Mouse (Mus musculus): ENCODE measurements around the gene Gga1. TPM values are rescaled to one million over a fixed set of nuclear protein-coding genes. Genes with fewer than 3 reads are reported as not detected.
A peak's percentile ranks its signal among the peaks of the same experiment; 100 is the strongest.

Gga1 gene
- polyA plus RNA-seq, 1 experiment from 2014 or later = 30.9 TPM

DNA sequence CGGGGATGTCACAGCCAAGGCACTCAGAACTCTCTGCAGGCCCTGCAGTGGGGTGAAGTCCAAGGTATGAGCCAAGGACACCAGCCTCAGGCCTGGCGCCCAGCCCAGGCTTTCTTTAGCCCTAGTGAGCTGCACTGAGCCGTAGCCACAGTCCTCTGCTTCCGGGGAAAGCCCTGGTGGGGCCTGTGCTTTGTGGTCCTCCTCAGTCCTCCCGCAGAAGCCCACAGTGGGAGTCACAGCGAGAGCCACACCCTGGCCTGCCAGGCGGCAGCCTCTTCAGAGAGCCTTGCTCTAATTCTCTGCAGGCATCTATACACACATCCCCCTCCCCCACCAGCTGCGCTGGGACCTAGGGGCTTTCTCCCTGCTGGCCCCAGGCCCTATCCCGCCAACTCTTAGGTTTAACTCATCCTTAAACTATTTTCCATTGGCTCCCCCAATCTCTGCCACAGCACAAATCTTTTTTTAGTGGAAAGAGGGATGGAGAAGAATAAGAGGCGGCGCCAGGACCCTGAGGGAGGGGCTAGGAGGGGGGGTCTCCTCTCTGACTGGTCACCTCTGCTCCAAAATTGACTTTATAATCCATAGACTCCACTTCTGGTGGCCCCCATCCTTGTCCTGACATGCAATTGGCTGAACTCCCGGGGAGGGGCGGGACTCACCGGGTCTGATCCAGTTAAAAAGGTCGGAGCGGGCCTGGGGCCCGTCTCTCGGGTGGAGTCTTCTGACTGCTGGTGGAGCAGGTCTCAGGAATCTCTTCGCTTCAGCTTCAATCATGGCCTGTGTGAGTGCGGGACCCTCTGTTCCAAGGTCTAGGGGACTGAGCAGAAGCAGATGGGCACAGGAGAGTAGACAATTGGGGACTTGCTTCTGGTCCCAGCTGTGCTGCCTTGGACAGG lies 49.3 kb downstream of the Gga1 start, which contains the start of gene Lgals1:
TSS of gene Lgals1 (plus strand) at position 705 of the 899 bp plus-strand sequence.
- H3K4me1 ChIP-seq (ENCODE audit: control insufficient read depth, insufficient read depth, low read length) = peaks cover 18% of the 10 kb centered on the region
- H3K36me3 ChIP-seq (ENCODE audit: control insufficient read depth, insufficient read depth, low read length) = peaks cover 5% of the 10 kb centered on the region; the same call in 1 of the 2 replicates
- H3K27ac ChIP-seq (replicated peaks; ENCODE audit: low read depth, low read length) = peak within 1 kb of the TSS; percentile 83
- peak; percentile 92 for DNase-seq (ENCODE audit: low spot score)
- peak within 1 kb of the TSS; percentile 47 for H3K9ac ChIP-seq (ENCODE audit: low read length)
- WGBS = 7% methylated on average over 20 of the region's 20 CpGs
- H3K27me3 ChIP-seq (ENCODE audit: control insufficient read depth, insufficient read depth, low read length) = no peaks in the 10 kb centered on the region
- H3K9me3 ChIP-seq (ENCODE audit: control insufficient read depth, low read length) = no peaks in the 10 kb centered on the region
- H3K4me2 ChIP-seq (ENCODE audit: low read depth, severe bottlenecking) = peak within 1 kb of the TSS; percentile 63
- H3K4me3 ChIP-seq (ENCODE audit: low read depth, low read length) = peak within 1 kb of the TSS; percentile 28
- ATAC-seq (ENCODE audit: insufficient number of reproducible peaks, low FRiP score, low TSS enrichment, low read depth) = peak; percentile 78

DNA sequence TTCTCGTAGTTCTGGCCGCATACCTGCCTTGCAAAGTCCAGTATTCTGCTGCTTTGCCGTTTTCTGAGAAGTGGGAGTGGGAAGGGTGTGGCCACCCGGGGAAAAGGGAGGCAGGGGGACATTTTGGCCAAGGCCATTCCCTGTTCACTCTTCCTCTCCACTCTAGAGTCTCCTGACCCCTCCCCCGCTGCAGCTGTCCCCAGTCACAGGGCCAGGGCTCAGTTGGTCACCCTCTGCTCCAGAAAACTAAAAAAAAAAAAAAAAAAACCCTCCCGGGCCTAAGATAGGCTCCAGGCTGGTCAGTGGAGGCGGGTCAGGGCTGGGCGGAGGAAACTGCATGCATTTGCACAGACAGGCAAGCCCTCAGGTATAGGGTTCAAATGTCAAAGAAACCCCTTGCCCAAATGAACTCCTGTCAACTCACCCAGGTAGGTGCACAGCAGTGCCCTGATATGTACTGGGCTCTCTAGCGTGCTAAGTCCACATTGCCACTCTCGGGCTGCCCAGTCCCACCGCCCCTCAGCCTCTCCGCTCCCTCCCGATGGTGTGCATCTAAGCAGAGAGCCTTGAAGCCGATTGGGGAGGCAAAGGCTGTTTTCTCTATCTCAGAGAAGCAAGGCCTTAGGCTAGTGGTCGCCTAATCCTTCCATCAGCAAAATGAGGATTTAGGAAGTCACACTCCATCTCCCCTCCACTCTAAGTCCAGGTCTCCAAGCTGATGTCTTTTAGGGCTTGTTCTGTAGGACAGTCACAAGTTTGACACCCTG lies 50.2 kb downstream of the Gga1 start:
- H3K27ac ChIP-seq (replicated peaks; ENCODE audit: low read depth, low read length) = peak overlapping the region; percentile 61
- H3K36me3 ChIP-seq (ENCODE audit: control insufficient read depth, insufficient read depth, low read length) = peaks cover 5% of the 10 kb centered on the region; the same call in 1 of the 2 replicates
- ATAC-seq (ENCODE audit: insufficient number of reproducible peaks, low FRiP score, low TSS enrichment, low read depth) = no peak
- no peaks in the 10 kb centered on the region for H3K9me3 ChIP-seq (ENCODE audit: control insufficient read depth, low read length)
- peak overlapping the region; percentile 28 for H3K4me3 ChIP-seq (ENCODE audit: low read depth, low read length)
- no peaks in the 10 kb centered on the region for H3K27me3 ChIP-seq (ENCODE audit: control insufficient read depth, insufficient read depth, low read length)
- peak overlapping the region; percentile 47 for H3K9ac ChIP-seq (ENCODE audit: low read length)
- H3K4me2 ChIP-seq (ENCODE audit: low read depth, severe bottlenecking) = peak overlapping the region; percentile 63
- H3K4me1 ChIP-seq (ENCODE audit: control insufficient read depth, insufficient read depth, low read length) = peaks cover 18% of the 10 kb centered on the region
- peak; percentile 55 for DNase-seq (ENCODE audit: low spot score)
- WGBS = 15% methylated on average over 15 of the region's 15 CpGs

DNA sequence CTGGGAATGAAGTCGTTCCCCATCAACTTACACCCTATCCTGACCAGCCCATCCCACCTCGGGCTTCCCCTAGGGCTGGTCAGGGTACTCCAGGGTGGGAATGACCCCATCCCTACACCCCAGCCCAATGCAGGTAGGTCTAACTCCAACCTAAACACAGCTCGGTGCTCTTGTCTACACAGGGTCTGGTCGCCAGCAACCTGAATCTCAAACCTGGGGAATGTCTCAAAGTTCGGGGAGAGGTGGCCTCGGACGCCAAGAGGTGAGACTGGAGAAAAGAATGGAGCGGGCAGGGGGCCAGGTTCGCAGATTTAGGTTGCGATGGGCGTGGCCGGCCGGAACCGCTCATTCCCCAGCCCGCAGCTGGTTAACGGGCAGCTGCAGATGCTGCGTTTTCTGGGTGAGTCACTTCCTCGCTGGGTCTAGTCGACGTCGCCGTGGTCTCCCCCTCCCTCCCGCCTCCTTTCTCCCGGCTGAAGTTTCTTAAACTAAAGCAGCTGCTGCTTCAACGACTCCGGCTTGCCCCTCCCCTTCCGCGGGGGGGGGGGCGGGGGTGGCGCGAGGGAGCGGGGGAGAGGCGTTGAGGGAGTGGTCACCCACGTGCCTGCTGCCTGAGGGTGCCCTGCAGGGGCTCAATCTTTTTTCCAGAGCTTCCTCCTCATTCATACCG lies 50.9 kb downstream of the Gga1 start:
- DNase-seq (ENCODE audit: low spot score) (peak; percentile 95), ATAC-seq (ENCODE audit: insufficient number of reproducible peaks, low FRiP score, low TSS enrichment, low read depth) (peak; percentile 63; the same call in 1 of the 2 replicates)
- Histone ChIP-seq H3K9ac (ENCODE audit: low read length) (peak overlapping the region; percentile 47; the same call in 1 of the 2 replicates), H3K4me1 (ENCODE audit: control insufficient read depth, insufficient read depth, low read length) (peaks cover 18% of the 10 kb centered on the region), H3K27me3 (ENCODE audit: control insufficient read depth, insufficient read depth, low read length) (no peaks in the 10 kb centered on the region), H3K4me3 (ENCODE audit: low read depth, low read length) (peak overlapping the region; percentile 28), H3K9me3 (ENCODE audit: control insufficient read depth, low read length) (no peaks in the 10 kb centered on the region), H3K27ac (replicated peaks; ENCODE audit: low read depth, low read length) (peak overlapping the region; percentile 61), H3K36me3 (ENCODE audit: control insufficient read depth, insufficient read depth, low read length) (peaks cover 5% of the 10 kb centered on the region; the same call in 1 of the 2 replicates), H3K4me2 (ENCODE audit: low read depth, severe bottlenecking) (peak overlapping the region; percentile 63)
- WGBS = under 1% methylated on average over 31 of the region's 35 CpGs

DNA sequence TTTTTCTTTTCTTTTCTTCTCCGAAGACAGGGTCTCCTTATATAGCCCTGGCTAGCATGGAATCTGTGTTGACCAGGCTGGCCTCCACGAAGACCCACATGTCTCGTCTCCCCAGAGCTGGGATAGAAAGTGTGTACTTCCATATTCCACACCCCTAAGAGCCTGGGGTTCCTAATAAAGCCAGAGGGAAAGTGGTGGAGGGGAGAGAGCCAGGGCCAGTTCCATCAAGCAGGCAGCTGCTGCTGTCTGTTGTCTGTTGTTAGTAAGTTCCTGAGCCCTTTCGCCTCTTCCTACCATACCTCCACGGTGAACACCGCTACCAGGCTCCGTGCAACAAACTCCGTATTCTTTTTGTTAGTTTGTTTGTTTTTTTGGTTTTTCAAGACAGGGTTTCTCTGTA lies 51.5 kb downstream of the Gga1 start:
- Histone ChIP-seq H3K27ac (replicated peaks; ENCODE audit: low read depth, low read length) (peak overlapping the region; percentile 61), H3K4me3 (ENCODE audit: low read depth, low read length) (no peak overlapping the region), H3K36me3 (ENCODE audit: control insufficient read depth, insufficient read depth, low read length) (peaks cover 5% of the 10 kb centered on the region; the same call in 1 of the 2 replicates), H3K4me2 (ENCODE audit: low read depth, severe bottlenecking) (peak overlapping the region; percentile 63; the same call in 1 of the 2 replicates), H3K9me3 (ENCODE audit: control insufficient read depth, low read length) (no peaks in the 10 kb centered on the region), H3K27me3 (ENCODE audit: control insufficient read depth, insufficient read depth, low read length) (no peaks in the 10 kb centered on the region), H3K9ac (ENCODE audit: low read length) (no peak overlapping the region), H3K4me1 (ENCODE audit: control insufficient read depth, insufficient read depth, low read length) (peaks cover 15% of the 10 kb centered on the region)
- ATAC-seq (ENCODE audit: insufficient number of reproducible peaks, low FRiP score, low TSS enrichment, low read depth) (no peak), DNase-seq (ENCODE audit: low spot score) (peak; percentile 46)
- 50% methylated on average over 8 of the region's 8 CpGs for WGBS

DNA sequence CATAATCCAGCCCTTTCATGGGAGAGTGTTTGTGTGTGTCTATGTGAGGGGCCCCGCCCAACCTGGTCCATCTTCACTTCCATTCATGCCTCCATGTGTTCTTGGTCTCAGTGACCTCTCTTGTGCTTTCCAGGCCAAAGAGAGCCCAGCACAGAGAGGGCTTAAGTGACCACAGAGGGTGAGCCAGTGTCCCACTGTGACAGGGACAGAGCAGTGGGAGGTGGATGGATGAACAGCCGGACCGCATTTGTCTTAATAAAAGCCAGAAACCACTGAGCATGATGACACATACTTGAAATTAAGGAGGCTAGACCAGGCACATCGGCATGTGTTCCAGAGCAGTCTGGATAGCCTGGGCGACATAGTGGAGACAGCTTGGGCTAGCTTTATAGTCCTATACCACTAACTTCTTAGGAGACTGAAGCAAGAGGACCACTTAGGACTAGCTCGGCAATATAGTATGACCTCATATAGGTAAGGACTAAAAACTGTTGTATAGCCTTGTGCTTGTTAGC lies 53.3 kb downstream of the Gga1 start:
- H3K9me3 ChIP-seq (ENCODE audit: control insufficient read depth, low read length) = no peaks in the 10 kb centered on the region
- WGBS = 93% methylated on average over 6 of the region's 6 CpGs
- H3K36me3 ChIP-seq (ENCODE audit: control insufficient read depth, insufficient read depth, low read length) = peaks cover 5% of the 10 kb centered on the region; the same call in 1 of the 2 replicates
- no peak overlapping the region for H3K27ac ChIP-seq (replicated peaks; ENCODE audit: low read depth, low read length)
- H3K9ac ChIP-seq (ENCODE audit: low read length) = no peak overlapping the region
- H3K4me2 ChIP-seq (ENCODE audit: low read depth, severe bottlenecking) = no peak overlapping the region
- DNase-seq (ENCODE audit: low spot score) = no peak
- H3K4me1 ChIP-seq (ENCODE audit: control insufficient read depth, insufficient read depth, low read length) = peaks cover 12% of the 10 kb centered on the region
- no peaks in the 10 kb centered on the region for H3K27me3 ChIP-seq (ENCODE audit: control insufficient read depth, insufficient read depth, low read length)
- ATAC-seq (ENCODE audit: insufficient number of reproducible peaks, low FRiP score, low TSS enrichment, low read depth) = no peak
- H3K4me3 ChIP-seq (ENCODE audit: low read depth, low read length) = no peak overlapping the region

DNA sequence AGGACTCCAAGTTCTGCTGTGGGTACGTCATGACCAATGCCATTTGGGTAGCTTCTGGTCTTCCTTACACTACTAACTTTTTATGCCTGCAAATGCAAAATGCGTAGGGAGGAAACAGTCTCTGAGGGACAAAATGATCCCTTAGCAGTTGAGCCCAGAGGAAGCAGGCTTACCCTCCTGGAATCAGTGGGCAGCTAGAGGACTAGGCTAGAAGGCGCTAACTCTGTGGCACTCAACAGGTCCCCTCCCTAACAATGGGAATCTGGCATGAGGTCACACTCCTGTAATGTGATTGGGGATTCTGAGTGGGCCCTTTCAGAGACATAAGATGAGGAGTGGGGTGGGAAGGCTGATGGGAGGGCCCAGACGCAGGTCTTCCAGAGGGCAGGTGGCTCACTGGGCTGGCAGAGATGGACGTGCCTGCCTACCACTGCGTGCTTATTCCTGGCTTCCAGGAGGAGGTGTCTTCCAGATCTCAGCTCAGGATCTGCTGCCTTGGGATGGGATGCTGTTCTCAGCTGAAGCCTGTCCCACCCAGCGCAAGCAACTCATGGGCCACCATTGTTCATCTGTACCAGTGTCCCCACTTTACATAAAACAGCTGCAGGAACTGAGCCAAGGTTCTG lies 53.9 kb downstream of the Gga1 start:
- H3K27ac ChIP-seq (replicated peaks; ENCODE audit: low read depth, low read length) = no peak overlapping the region
- no peak overlapping the region for H3K4me3 ChIP-seq (ENCODE audit: low read depth, low read length)
- DNase-seq (ENCODE audit: low spot score) (no peak), ATAC-seq (ENCODE audit: insufficient number of reproducible peaks, low FRiP score, low TSS enrichment, low read depth) (no peak)
- WGBS = 89% methylated on average over 7 of the region's 7 CpGs
- H3K36me3 ChIP-seq (ENCODE audit: control insufficient read depth, insufficient read depth, low read length) = peaks cover 5% of the 10 kb centered on the region; the same call in 1 of the 2 replicates
- H3K9me3 ChIP-seq (ENCODE audit: control insufficient read depth, low read length) = no peaks in the 10 kb centered on the region
- H3K9ac ChIP-seq (ENCODE audit: low read length) = no peak overlapping the region
- no peaks in the 10 kb centered on the region for H3K27me3 ChIP-seq (ENCODE audit: control insufficient read depth, insufficient read depth, low read length)
- peaks cover 6% of the 10 kb centered on the region for H3K4me1 ChIP-seq (ENCODE audit: control insufficient read depth, insufficient read depth, low read length)
- no peak overlapping the region for H3K4me2 ChIP-seq (ENCODE audit: low read depth, severe bottlenecking)

DNA sequence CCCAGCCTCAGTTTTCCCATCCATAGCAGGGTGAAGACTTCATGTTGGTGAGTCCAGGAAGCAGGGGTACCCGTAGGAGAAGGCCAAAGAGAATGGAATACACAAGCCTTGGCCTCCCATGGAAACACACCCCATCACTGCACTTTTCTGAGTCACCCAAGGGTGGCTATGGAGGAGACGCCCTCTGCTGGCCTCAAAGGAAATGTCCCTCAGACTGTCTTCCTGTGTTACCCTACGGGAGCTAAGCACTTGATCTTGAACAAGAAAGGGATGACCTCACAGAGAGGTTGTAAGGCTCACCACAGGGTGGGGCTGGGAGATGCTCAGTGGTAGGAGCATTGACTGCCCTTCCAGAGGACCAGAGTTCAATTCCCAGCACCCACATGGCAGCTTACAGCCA lies 54.6 kb downstream of the Gga1 start:
- DNase-seq (ENCODE audit: low spot score) = no peak
- no peak overlapping the region for H3K27ac ChIP-seq (replicated peaks; ENCODE audit: low read depth, low read length)
- H3K4me1 ChIP-seq (ENCODE audit: control insufficient read depth, insufficient read depth, low read length) = peaks cover 8% of the 10 kb centered on the region; the same call in 1 of the 2 replicates
- H3K4me2 ChIP-seq (ENCODE audit: low read depth, severe bottlenecking) = no peak overlapping the region
- 30% methylated on average over 3 of the region's 3 CpGs for WGBS
- H3K36me3 ChIP-seq (ENCODE audit: control insufficient read depth, insufficient read depth, low read length) = peaks cover 5% of the 10 kb centered on the region; the same call in 1 of the 2 replicates
- no peak for ATAC-seq (ENCODE audit: insufficient number of reproducible peaks, low FRiP score, low TSS enrichment, low read depth)
- H3K9me3 ChIP-seq (ENCODE audit: control insufficient read depth, low read length) = no peaks in the 10 kb centered on the region
- H3K9ac ChIP-seq (ENCODE audit: low read length) = no peak overlapping the region
- no peak overlapping the region for H3K4me3 ChIP-seq (ENCODE audit: low read depth, low read length)
- no peaks in the 10 kb centered on the region for H3K27me3 ChIP-seq (ENCODE audit: control insufficient read depth, insufficient read depth, low read length)
